Mouse (Mus musculus) embryonic facial prominence, embryonic 14.5 days (tissue): ENCODE data around the gene Flvcr2. TPM values are rescaled to one million over a fixed set of nuclear protein-coding genes. Genes with fewer than 3 reads are reported as not detected.

Experiments
- ATAC-seq: fragments of 200-750 bp; cut with Nextera tagmentation; 2 replicates; pipeline ENCODE4 v1.8.0; 2017; ENCODE audit warnings: low read depth, moderate number of reproducible peaks, moderate TSS enrichment
- DNase-seq: peaks from one replicate; pipeline ENCODE4 v3.0.0-alpha.2; 2015; ENCODE audit warnings: low spot score
- H3K27ac ChIP-seq: fragments of 300-500 bp; sonication (generic); replicated peaks from 2 replicates; pipeline ENCODE4 v1.5.1; 2014; ENCODE audit warnings: low read depth, mild to moderate bottlenecking, low read length, moderate library complexity
- H3K27me3 ChIP-seq: fragments of 300-500 bp; sonication (generic); replicated peaks from 2 replicates; pipeline ENCODE4 v1.6.1; 2014; ENCODE audit warnings: low read length; ENCODE audit not compliant: control insufficient read depth, insufficient read depth
- H3K36me3 ChIP-seq: fragments of 300-500 bp; sonication (generic); 2 replicates; pipeline ENCODE4 v1.6.1; 2014; ENCODE audit warnings: low read length, mixed read lengths; ENCODE audit not compliant: control insufficient read depth, insufficient read depth
- H3K4me1 ChIP-seq: fragments of 300-500 bp; sonication (generic); 2 replicates; pipeline ENCODE4 v1.6.1; 2014; ENCODE audit warnings: antibody characterized with exemption, low read length; ENCODE audit not compliant: control insufficient read depth, insufficient read depth
- H3K4me2 ChIP-seq: fragments of 300-500 bp; sonication (generic); 2 replicates; pipeline ENCODE4 v1.6.1; 2014; ENCODE audit warnings: low read depth, mild to moderate bottlenecking, low read length, moderate library complexity, mixed read lengths
- H3K4me3 ChIP-seq: fragments of 300-500 bp; sonication (generic); 2 replicates; pipeline ENCODE4 v1.5.1; 2014; ENCODE audit warnings: low read depth, mild to moderate bottlenecking, low read length
- H3K9ac ChIP-seq: fragments of 300-500 bp; sonication (generic); 2 replicates; pipeline ENCODE4 v1.6.1; 2014; ENCODE audit warnings: low read depth, mild to moderate bottlenecking, low read length, moderate library complexity, mixed read lengths
- H3K9me3 ChIP-seq: fragments of 300-500 bp; sonication (generic); 2 replicates; pipeline ENCODE4 v1.6.1; 2016; ENCODE audit warnings: low read length; ENCODE audit not compliant: control insufficient read depth
- WGBS: fragments of 180-500 bp; shearing (Covaris S2); extraction: QIAGEN DNeasy Blood & Tissue Kit; methylation state at CpG from one replicate; pipeline ENCODE4 v1.1.7; 2014; 5-methylcytosine and 5-hydroxymethylcytosine counted together
- polyA plus RNA-seq: library from polyadenylated mRNA; unstranded; fragments of >200 nt; fragmentation: Nextera tagmentation; extraction: Ambion mirVana; gene quantifications from 2 replicates; pipeline ENCODE4 v1.2.1, GENCODE M21; 2014

Gene Flvcr2
- polyA plus RNA-seq, 1 experiment from 2014 or later = 2.7 TPM

DNA sequence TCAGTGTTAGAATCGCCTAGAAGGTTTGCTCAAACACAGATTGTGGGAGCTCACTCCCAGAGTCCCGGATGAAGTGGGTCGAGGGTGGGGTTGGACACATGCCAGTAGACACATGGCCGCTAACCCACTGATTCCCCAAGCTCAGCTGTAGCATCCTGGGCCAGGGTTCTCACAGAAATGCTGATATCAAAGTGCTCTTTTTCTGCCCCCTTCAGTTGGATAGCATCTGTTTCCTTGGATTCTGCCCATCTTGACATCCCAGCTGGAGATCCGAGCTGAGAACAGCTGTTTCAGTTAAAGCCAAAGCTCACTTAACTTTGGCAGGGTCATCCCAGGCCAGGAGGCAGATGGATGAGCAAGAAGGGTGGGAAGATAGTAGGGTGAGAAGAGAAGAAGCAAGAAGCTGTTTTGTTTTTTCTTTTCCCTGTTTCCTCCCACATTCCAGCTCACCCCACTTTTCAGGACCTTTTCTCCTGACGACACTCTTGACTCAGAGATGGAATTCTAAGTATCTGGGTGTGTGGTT is 46.5 kb downstream of the Flvcr2 start:
- no peaks in the 10 kb centered on the region for H3K27me3 ChIP-seq
- no peaks in the 10 kb centered on the region for H3K36me3 ChIP-seq
- WGBS = 48% methylated on average over 6 of the region's 6 CpGs
- DNase-seq (peak; percentile 47), ATAC-seq (no peak)
- no peaks in the 10 kb centered on the region for H3K9me3 ChIP-seq
- H3K27ac ChIP-seq = no peak overlapping the region
- H3K4me2 ChIP-seq = no peak overlapping the region
- H3K4me1 ChIP-seq = no peaks in the 10 kb centered on the region
- H3K9ac ChIP-seq = no peak overlapping the region
- no peak overlapping the region for H3K4me3 ChIP-seq

GRCm38 (mm10) chr12:85794094-85794493 is 47.8 kb downstream of the Flvcr2 start:
- Histone ChIP-seq H3K9me3 (no peaks in the 10 kb centered on the region), H3K27ac (no peak overlapping the region), H3K9ac (no peak overlapping the region), H3K4me3 (no peak overlapping the region), H3K4me2 (no peak overlapping the region), H3K27me3 (no peaks in the 10 kb centered on the region), H3K36me3 (no peaks in the 10 kb centered on the region), H3K4me1 (no peaks in the 10 kb centered on the region)
- ATAC-seq = no peak
- no peak for DNase-seq
- WGBS = 82% methylated on average over 2 of the region's 2 CpGs

GRCm38 (mm10) chr12:85795551-85795950 is 49.2 kb downstream of the Flvcr2 start:
- no peaks in the 10 kb centered on the region for H3K9me3 ChIP-seq
- no peaks in the 10 kb centered on the region for H3K27me3 ChIP-seq
- no peak overlapping the region for H3K4me3 ChIP-seq
- no peak overlapping the region for H3K4me2 ChIP-seq
- DNase-seq (no peak), ATAC-seq (no peak)
- no peak overlapping the region for H3K27ac ChIP-seq
- no peaks in the 10 kb centered on the region for H3K36me3 ChIP-seq
- no peak overlapping the region for H3K9ac ChIP-seq
- WGBS = 75% methylated on average over 1 of the region's 1 CpGs
- H3K4me1 ChIP-seq = no peaks in the 10 kb centered on the region

GRCm38 (mm10) chr12:85800031-85800430 is 53.7 kb downstream of the Flvcr2 start:
- Histone ChIP-seq H3K36me3 (no peaks in the 10 kb centered on the region), H3K4me3 (no peak overlapping the region), H3K27me3 (no peaks in the 10 kb centered on the region), H3K27ac (no peak overlapping the region), H3K9me3 (no peaks in the 10 kb centered on the region), H3K9ac (no peak overlapping the region), H3K4me1 (no peaks in the 10 kb centered on the region), H3K4me2 (no peak overlapping the region)
- DNase-seq = peak; percentile 52
- ATAC-seq = peak; percentile 47; the same call in 1 of the 2 replicates
- WGBS = 33% methylated on average over 9 of the region's 9 CpGs

DNA sequence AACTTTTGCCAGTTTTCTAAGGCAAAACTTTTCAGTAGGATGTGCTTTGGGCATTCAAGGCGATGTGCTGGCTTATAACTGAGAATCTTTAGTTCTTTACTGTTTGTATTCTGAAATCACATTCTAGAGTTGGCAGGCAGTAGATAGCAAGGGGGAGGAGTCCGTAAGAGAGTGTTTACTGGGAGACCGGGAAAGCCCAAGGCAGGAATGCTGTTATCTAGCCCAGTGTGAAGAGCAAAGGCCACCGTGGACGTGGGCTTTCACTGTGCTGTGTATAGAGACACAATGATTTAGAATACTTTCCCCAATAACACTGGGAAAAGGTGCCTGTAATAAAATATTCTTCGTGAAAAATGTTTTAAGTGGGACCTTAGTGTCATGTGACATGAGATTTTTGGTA is 63.4 kb downstream of the Flvcr2 start:
- H3K27me3 ChIP-seq = no peaks in the 10 kb centered on the region
- H3K36me3 ChIP-seq = peaks cover 29% of the 10 kb centered on the region
- H3K27ac ChIP-seq = no peak overlapping the region
- WGBS = 77% methylated on average over 6 of the region's 6 CpGs
- no peaks in the 10 kb centered on the region for H3K9me3 ChIP-seq
- no peaks in the 10 kb centered on the region for H3K4me1 ChIP-seq
- no peak overlapping the region for H3K4me3 ChIP-seq
- DNase-seq (no peak), ATAC-seq (no peak)
- H3K4me2 ChIP-seq = no peak overlapping the region
- no peak overlapping the region for H3K9ac ChIP-seq

- no peak overlapping the region for H3K27ac ChIP-seq
Observed at GRCm38 (mm10) chr12:85810959-85811358, 64.6 kb downstream of the Flvcr2 start.

DNA sequence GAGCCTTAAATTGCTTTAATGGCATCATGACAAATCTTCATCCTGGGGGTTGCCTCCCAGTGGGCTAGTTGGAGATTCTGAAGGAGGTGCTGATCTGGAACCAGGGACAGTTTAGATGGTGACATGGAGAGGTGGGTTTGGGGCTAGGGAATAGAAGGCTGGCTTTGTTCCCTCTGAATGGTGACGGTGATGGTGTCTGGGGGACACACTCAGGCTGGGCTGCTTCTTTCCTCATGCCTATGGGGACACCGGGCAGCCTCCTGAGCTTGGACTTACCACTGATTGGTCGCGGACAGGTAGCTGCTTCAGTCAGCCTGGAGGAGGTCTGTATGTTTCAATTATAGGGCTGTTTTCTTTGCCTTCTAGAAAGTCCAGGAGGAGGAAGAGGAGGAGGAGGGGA is 65.3 kb downstream of the Flvcr2 start:
- peaks cover 49% of the 10 kb centered on the region for H3K36me3 ChIP-seq
- H3K4me1 ChIP-seq = no peaks in the 10 kb centered on the region
- no peak overlapping the region for H3K4me2 ChIP-seq
- H3K9me3 ChIP-seq = no peaks in the 10 kb centered on the region
- no peak overlapping the region for H3K4me3 ChIP-seq
- DNase-seq (no peak), ATAC-seq (no peak)
- no peak overlapping the region for H3K9ac ChIP-seq
- 94% methylated on average over 4 of the region's 4 CpGs for WGBS
- no peak overlapping the region for H3K27ac ChIP-seq
- H3K27me3 ChIP-seq = no peaks in the 10 kb centered on the region

More at GRCm38 (mm10) chr12:85810959-85811358, 64.6 kb downstream of the Flvcr2 start:
- Histone ChIP-seq H3K36me3 (peaks cover 42% of the 10 kb centered on the region), H3K9ac (no peak overlapping the region), H3K9me3 (no peaks in the 10 kb centered on the region), H3K4me3 (no peak overlapping the region), H3K27me3 (no peaks in the 10 kb centered on the region), H3K4me2 (no peak overlapping the region), H3K4me1 (no peaks in the 10 kb centered on the region)
- no peak for ATAC-seq
- DNase-seq = no peak

DNA sequence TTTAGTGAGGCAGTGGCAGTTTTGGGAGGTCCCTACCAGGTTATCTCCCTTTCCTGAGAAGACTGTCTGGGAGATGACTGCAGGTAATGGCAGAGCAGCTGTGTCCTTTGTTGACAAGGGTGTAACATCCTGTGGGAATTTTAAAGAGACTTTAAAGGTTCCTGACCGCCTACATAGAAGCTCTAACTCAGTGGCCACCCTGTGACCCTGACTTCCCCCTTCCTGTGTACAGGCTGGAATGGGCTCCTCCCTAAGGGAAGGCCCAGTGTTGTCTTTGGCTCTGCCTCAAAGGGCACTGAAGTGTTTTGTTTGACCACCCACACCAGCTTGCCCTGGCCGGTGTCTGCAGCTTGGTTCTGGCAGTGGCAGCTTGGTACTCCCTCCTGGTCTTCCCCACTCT is 67.3 kb downstream of the Flvcr2 start:
- Histone ChIP-seq H3K9ac (no peak overlapping the region), H3K4me1 (no peaks in the 10 kb centered on the region), H3K27me3 (no peaks in the 10 kb centered on the region), H3K4me3 (no peak overlapping the region), H3K9me3 (no peaks in the 10 kb centered on the region), H3K36me3 (peaks cover 63% of the 10 kb centered on the region), H3K4me2 (no peak overlapping the region), H3K27ac (no peak overlapping the region)
- ATAC-seq (0 out of 2 replicates have a peak, but pooled peaks have one; percentile 22), DNase-seq (peak; percentile 30)
- WGBS = 85% methylated on average over 2 of the region's 2 CpGs

DNA sequence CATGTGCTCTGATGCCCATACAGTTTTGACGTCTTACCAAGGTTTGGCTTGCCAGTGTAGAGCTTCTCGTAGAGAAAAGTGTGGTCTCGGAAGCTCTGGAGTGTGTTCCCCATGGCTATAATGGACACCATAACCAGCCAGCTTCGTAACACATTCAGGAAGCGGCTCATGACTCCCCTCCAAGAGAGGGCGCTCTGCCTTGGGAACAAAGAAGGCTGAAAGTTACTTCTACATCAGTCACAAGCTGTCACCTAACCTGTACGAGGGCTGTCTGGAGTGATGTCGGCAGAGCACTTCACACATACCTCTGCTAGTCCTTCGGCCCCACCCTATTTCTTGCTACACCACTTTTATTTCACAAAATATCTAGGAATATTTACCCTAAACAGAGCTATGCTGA is 75.7 kb downstream of the Flvcr2 start:
- 80% methylated on average over 9 of the region's 9 CpGs for WGBS
- Histone ChIP-seq H3K27me3 (no peaks in the 10 kb centered on the region), H3K36me3 (peaks cover 42% of the 10 kb centered on the region), H3K4me2 (no peak overlapping the region), H3K4me3 (no peak overlapping the region), H3K9me3 (no peaks in the 10 kb centered on the region), H3K27ac (no peak overlapping the region), H3K4me1 (peaks cover 8% of the 10 kb centered on the region; the same call in 1 of the 2 replicates), H3K9ac (no peak overlapping the region)
- no peak for DNase-seq
- ATAC-seq = no peak
